Mouse (Mus musculus): ENCODE data around the gene Pigu.

Pigu gene

DNA sequence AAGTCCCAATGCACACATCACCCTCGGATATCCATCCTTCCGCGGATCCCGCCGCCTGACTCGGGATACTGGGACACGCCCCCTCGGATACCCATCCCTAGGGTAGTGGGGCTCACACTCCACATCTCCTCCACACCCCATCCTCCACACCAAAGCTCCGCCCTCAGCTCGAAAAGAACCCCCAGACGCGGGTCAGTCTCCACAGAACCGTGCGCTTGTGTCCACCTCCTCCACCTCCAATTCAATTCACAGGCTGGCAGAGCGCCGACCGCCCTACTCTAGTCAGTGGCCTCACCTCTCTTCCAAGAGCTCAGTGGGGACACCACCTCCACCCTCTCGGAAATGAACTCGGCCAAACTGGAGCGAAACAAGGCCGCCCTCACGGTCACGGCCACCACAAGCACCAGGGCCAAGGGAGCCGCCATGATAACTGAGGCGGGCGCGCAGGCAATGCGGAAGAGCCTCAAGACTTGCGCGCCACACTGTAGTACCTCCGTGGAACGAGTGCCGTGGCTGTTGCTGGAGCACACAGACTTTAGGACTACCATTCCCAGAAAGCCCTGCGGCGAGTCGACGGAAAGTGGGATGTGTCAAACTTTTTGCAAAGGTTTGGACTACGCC, at the start of gene Pigu:
TSS of gene Pigu (minus strand) at position 460 of the 621 bp plus-strand sequence.
- under 1% methylated on average over 38 of the region's 38 CpGs for WGBS

DNA sequence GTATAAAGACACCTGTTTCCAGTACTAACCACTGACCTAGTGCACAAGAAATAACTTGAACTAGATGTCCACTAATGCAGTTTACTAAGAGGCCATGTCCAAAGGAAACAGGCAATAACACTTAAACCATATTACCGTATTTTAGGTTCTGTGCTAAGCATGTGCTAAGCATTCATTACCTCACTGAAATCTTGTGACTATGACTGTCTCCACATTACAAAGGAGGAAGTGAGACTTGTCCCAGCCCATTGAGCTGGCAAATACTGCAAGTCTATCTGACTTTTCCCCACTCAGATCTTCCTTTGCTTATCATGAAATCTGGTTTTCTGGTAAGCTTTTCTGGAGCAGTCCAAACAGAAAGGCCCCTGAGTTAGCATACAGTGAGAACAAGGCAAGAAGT, 47.4 kb upstream of the Pigu start:
- 82% methylated on average over 1 of the region's 1 CpGs for WGBS

DNA sequence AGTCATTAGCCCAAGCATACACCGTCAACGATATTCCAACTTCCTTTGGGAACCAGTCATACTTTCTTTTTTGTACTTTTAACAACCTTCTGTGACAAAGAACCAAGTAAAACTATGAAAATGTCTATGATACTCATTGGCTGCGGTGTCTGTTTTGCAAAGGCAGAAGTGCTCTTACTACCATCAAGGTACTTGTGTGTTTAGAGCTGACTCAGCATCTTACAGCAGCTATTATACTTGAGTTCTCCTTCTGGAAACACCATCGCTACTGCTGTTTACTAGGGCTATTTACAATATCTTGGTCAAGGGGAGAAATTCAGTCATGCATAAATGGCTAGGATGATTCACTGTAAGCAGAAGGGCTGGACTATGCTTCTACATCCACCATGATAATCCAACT, 44.7 kb upstream of the Pigu start:
- 94% methylated on average over 4 of the region's 4 CpGs for WGBS

DNA sequence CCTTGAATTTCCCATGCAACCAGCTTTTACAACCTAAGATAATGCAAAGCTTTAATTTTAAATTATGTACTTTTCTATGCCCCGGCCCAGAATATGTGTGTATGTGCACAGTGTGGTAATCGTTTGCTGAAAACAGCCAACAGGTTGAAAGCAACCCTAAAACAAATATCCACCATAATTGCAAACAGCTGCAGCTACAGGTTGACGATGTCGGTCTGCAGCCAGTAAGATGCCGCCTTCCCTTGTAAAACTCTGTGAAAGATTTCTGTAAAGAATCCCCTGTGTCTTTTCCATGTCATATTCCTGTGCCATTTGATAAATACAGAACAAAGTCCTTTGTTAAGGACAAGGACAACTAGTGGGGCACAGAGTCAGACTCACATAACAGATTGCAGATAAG, 37.4 kb upstream of the Pigu start:
- 79% methylated on average over 5 of the region's 5 CpGs for WGBS

DNA sequence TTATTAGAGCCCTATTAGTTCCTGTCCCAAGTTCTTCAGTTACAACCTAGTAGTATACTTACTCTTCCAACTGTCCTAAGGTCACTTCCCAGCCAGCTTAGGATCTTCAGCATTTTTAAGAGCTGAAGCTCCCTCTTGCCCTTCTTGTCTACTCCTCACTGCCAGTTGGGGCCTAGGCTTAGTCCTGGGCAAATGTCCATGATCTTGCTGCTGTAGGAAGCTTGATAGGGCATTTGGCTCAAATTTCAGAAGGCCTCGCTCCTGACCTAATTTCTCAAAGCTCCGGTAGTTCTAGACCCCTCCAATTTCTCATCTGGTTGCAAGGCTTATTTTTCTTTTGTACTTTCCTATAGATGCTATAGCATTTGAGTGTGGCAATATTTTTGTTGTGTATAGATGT, 31.3 kb upstream of the Pigu start:
- 62% methylated on average over 2 of the region's 2 CpGs for WGBS

DNA sequence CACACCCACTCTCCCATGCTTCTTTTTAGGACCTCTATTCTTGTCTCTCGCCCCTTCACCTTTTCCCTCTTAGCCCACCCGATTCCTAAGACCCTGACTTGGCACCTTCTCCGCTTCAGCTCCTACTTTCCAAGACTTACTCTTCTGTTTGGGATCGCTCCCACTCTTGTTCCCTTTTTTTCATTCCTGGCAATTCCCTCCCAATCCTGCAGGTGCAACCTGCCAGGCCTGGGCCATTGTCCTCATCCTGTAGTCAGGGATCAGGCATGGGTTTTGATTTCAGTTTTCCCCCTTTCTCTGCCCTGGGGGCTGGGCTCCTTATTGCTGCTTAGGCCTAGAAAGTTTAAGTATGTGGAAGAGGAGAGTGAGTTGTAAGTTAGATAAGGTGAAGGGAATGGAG, 29.8 kb upstream of the Pigu start:
- 56% methylated on average over 4 of the region's 4 CpGs for WGBS

DNA sequence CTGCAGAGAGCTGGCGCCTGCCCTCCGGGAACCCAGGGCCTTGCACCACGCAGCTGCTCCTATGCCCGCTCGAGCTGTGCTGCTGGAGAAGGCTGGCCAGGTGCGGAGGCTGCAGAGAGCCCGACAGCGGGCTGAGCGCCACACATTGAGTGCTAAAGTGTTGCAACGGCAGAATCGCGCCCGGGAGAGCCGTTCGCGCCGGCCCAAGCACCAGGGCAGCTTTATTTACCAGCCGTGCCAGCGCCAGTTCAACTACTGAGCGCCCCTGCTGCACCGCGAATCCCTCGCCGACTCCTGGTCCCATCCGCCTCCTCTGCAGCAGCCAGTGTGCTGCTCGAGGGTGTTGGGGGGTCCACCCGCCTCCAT, 29.3 kb upstream of the Pigu start:
- WGBS: 21% methylated on average over 27 of the region's 27 CpGs

DNA sequence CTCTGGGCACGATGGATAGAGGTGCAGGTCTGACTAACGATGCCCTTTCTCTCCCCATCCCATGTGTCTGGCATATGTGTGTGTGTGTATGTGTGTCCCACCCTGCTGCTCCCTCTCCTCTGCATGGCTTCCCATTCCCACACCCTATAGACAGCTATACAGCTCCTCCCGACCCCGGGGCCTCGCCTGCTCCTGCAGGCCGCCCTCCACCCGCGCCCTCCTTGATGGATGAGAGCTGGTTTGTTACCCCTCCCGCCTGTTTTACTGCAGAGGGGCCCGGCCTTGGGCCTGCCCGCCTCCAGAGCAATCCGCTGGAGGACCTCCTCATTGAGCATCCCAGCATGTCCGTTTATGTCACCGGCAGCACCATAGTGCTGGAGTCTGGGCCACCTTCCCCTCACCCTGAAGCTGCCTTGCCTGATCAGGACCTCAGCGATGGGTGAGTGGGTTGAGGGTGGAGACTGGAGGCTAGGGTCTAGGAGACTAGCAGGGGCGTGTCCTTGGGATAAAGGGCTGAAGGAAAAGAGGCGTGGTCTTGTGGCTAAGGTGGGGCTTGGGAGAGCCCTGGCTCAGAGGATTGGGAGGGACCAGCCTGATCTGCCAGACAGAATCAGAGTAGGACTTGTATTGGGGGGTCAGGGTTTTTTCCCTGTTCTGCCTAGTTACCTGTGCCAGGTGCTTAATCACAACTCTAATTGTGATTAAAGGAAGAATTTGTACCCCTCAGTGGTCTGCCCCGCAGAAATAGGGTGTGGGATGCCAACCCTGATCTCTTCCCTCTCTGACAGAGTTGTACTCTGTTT, 28.7 kb upstream of the Pigu start:
- WGBS: 54% methylated on average over 18 of the region's 18 CpGs

DNA sequence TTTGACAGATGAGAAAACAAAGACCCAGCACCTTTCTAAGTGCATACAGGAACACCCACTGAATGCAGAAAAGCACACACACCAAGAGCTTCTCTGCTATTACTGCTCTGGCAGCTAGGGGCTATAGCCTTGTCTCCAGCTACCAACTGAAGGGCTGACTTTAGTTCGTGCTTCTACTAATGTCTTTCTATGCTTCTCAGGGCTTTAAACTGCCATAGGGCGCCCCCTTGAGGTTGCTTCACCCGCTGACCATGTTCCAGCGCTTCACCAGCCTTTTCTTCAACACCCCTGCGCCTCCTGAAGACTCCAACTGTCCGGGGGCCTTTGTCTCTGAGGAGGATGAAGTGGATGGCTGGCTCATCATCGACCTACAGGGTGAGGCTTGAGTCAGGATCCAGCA, 27.9 kb upstream of the Pigu start:
- WGBS: 13% methylated on average over 7 of the region's 7 CpGs

DNA sequence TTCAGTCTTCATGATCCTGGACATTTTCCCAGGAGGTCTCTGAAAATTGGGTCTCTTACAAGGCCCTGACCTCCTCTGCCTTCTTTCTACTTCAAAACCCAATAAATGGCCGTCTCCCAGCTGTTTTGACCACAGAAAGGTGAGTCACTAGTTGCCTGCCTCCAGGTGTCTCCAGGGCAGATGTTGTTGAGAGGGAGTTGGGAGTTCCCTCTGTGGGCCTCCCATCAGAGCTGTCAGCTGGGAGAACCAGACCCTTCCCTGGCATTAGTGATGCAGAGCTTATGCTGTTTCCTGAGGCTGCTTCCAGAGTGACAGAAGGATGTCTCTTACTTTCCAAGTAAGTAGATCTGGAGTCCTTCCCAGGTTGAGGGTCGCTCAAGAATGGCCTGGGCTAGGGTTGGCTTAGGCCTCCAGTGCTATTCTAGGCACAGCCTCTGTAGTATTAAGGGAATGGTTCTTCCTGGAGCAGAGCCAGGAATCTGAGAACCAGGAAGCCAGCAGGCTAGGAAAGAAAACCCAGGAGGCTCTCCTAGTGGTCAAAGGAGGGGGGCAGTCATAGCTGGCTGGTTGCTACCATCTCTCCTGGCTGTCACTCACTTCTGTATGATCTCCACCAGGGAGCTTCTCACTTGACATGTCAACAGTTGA, 25.7 kb upstream of the Pigu start:
- WGBS: 44% methylated on average over 2 of the region's 2 CpGs

DNA sequence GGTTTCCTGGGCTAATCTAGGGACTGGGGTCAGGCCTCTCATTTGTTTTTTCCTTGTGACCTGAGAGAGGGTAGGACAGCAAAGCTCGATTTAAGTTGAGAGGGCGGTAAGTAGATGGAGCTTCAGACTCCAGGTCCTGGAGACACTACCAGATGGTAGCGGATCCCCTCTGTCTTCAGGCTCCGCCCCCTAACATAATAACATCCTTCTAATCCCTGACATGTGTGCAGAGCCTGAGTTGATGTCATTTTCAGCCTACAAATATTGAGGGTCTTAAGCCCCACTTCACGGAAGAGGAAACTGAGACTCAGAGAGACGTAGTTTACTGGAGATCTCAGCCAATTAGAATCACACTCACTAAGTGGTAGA, 25.1 kb upstream of the Pigu start:
- WGBS: 7% methylated on average over 6 of the region's 6 CpGs

DNA sequence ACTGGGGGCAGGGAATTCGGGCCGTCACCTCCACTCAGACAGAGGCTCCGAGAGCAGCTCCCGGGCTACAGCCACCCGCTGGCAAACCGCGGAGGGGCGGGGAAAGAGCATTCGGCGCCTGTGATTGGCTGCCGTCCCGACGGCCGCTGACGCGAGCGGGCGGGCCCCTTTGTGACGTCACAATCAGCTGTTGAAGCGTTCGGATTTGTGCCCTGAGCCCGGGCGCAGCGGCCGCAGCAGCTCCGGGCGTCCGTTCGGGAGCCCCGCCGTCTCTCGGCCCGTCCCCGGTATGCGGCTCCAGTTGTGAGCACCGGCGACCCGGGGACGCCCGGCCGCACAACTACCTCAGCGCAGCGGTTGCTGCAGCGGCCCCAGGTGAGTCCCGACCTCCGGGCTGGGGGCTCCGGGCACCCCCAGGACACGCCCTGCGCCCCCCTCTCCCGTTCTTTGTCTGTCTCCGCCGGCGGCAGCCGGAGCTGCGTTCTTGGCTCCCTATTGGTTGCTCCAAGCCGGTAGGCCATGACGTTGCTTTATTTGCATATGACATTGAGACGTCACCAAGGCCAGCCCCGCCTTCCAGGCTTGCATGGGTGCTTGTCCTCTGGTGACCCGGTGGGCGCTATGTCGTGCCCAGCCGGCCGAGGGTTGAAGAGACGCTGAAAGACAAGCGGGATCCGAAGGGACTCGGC, 24.6 kb upstream of the Pigu start:
- WGBS: under 1% methylated on average over 68 of the region's 68 CpGs

DNA sequence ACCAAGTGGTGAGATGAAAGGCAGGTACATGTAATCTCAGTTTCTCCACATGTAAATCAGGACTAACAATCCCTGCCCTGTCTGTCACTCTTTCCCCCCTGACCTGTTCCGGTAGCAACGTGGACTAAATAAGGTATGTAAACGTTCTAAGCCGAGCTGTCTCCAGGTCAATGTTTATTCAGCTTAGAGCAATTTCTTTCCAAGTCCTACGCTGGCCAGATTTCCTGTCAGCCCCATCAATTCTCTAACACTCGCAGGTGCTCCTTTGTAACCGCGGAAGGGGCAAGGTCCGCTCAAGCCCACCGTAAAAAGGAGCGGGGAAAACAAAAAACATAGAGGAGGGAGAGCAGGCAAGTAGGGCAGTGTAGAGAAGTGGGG, 23.8 kb upstream of the Pigu start:
- under 1% methylated on average over 11 of the region's 11 CpGs for WGBS

DNA sequence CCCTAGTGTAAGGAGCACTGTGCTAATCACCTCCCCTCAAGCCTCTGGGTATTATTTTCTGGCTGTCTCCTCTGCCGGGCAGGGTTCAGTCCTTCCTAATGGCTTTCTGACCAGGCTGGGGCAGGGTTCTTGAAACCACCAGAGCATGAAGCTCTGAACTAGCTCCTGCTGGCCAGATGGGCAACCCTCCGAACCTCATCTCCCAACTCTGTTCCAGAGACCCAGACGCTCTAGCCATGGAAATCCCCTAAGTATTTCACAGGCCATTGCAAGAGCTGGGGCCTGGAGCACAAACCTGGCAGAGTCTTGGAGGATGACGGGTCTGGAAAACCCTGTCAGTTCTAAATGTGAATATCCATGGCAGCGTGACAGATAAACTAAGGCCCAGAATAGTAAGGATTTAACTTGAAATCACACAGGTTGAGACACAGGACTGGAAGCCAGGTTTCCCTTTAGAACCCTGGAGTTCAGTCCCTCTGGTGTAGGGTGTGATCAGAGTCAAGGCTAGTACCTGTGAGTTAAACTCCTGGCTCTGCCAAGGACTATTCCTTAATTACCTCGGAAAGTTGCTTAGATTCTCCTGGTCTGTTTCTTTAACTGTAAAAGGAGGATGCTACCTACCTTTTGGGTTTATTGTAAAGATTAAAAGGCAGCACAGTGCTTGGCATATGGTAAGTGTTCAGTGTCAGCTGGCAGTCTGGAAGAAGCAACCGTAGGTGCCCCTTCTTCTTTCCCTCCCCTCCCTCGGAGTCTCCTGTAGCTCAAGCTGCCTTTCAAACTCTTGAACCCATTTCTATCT, 23.2 kb upstream of the Pigu start, which contains the start of gene Trp53inp2:
TSS of gene Trp53inp2 (plus strand) at position 799 of the 799 bp plus-strand sequence.
- WGBS: 54% methylated on average over 8 of the region's 8 CpGs

DNA sequence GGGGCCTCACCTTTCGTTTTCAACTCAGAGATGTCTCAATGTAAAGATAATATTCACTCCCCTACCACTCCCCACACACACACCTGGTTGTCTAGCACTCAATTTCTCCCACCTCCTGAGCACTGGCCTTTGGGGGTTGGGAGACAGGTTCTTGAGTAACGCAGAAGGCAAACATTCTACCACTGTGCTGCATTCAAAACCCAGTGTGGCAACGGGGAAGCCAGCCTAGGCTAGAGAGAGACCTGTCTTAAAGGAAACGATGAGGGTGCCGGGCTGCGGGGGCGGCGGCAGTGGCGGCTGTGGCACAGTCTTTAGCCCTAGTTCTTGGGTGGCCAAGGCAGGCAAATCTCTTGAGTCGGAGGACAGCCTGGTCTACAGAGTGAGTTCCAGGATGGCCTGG, 19.0 kb upstream of the Pigu start:
- 91% methylated on average over 10 of the region's 10 CpGs for WGBS

DNA sequence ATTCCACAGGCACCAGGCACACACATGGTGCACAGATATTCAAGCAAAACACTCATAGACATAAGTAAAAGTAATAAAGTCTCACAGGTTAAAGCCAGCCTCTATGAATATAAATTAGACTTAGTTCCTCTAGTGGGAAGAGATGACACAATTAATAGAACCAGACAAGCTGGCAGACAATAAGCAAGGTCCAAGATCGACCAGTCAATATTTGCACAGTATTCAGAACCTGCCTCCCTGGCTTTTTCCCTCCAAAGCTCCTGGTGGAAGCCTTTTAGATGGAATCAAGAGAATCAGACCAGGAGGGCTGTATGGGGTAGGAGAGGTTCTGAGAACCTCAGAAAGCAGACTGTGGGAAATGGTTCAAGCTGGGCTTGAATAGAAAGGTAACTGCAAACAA, 16.7 kb upstream of the Pigu start:
- 87% methylated on average over 1 of the region's 1 CpGs for WGBS

DNA sequence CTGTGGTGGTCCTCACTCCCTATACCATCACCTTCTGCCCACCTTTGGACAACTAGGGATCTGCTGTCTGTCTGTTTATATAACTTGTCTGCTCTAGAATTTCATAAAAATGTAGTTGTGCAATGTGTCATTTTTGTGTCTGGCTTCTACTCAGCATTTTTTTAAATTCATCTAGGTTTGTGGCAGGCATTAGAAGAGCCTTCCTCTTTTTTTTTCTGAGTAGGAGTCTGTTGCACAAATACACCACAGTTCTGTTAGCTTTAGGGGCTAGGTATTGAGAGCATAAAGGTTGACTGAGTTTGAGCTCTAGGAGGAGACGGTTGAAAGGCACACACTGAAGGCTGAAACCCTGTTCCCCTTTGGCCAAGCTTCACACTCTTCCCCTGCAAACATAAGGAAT, 16.1 kb upstream of the Pigu start:
- 79% methylated on average over 1 of the region's 1 CpGs for WGBS

DNA sequence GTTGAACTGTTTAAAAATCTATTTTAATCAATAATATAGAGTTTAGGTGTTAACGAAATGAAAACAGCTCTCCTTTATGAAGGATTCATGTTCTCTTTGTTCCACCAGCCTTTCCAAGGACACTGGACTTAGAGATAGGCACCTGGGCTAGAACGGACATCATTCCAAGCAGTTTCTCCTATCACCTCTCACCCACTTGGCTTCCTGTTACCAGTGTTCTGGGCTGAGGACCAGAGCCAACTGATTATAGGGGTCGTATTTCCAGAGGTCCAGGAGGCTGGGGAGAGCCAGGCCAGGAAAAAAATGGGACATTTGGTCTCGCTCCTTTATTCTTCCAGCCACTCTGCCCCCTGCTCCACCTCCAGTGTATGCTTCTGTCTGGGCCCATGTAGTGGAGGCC, 15.2 kb upstream of the Pigu start:
- 70% methylated on average over 4 of the region's 4 CpGs for WGBS

DNA sequence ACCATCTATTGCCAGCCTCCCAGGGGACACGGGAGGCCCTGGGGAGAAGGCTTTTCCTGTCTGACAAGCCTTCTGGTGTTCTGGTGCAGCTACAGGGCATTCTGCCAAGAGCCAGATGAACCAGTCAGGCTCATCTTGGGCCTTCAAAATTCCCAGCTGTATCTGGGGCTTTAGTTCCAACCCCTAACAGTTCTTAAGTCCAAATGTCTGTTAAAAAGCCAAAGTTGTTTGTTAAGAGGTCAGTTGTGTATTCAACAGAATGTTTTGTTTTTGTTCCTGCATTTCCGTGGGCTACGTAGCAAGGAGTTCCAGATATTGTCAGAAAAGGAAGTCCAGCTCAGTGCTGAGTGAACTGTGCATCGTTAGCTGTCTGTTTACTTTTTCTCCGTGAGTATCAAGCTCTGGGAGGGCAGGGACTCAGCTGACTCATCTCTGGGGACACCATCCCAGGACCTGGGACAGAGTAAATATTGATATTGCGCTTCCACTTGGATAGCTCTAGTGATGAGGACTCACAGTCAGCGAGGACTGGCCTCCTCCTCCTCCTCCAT, 12.2 kb upstream of the Pigu start:
- 52% methylated on average over 7 of the region's 7 CpGs for WGBS

DNA sequence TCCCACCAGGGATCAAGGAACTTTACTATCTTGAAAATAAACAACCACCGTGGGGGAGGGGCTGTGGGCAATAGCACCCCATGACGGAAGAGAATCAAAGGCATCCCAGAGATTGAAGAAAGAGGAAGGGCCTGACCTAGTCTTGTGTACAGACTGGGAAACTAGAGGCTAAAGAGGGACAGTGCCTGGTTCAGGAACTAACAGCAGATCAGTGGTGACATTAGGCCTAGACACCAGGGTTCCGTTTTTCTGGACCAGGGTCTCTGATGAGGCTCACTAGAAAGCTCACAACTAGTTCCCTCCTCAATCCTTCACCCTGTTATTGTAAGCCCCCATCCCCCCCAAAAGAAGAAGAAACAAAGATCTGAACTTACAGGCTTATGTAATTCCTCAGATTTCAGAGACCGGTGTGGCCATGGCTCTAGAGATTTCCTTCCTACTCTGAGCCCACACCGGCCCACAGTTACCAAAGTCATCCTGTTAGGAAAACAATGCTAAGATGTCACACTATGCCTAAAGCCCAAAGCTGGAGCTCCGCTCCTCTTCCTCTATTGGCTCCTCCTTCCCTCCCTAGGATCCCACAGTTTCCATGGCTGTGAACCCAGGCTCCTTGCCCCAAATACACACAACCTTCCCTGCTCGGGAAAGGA, 10.5 kb upstream of the Pigu start:
- WGBS: 71% methylated on average over 7 of the region's 7 CpGs
